Mouse (Mus musculus) lung, embryonic 16.5 days (tissue): ENCODE data around the gene 1700012B07Rik. TPM values are rescaled to one million over a fixed set of nuclear protein-coding genes. Genes with fewer than 3 reads are reported as not detected.

Experiments
- ATAC-seq: fragments of 200-750 bp; cut with Nextera tagmentation; 2 replicates; pipeline ENCODE4 v1.8.0; 2017; ENCODE audit warnings: low read depth, mild to moderate bottlenecking, moderate library complexity
- H3K27ac ChIP-seq: fragments of 300-500 bp; sonication (generic); 2 replicates; pipeline ENCODE4 v1.5.1; 2014; ENCODE audit warnings: mild to moderate bottlenecking, control low read depth, low read length
- H3K27me3 ChIP-seq: fragments of 300-500 bp; sonication (generic); 2 replicates; pipeline ENCODE4 v1.6.1; 2014; ENCODE audit warnings: low read depth, low read length, mixed read lengths; ENCODE audit not compliant: control insufficient read depth, insufficient read depth
- H3K36me3 ChIP-seq: fragments of 300-500 bp; sonication (generic); 2 replicates; pipeline ENCODE4 v1.6.1; 2014; ENCODE audit warnings: low read length; ENCODE audit not compliant: control insufficient read depth, insufficient read depth
- H3K4me1 ChIP-seq: fragments of 300-500 bp; sonication (generic); replicated peaks from 2 replicates; pipeline ENCODE4 v1.6.1; 2014; ENCODE audit warnings: low read length, mixed read lengths; ENCODE audit not compliant: control insufficient read depth, insufficient read depth
- H3K4me2 ChIP-seq: fragments of 300-500 bp; sonication (generic); 2 replicates; pipeline ENCODE4 v1.6.1; 2014; ENCODE audit warnings: low read depth, low read length, control low read depth
- H3K4me3 ChIP-seq: fragments of 300-500 bp; sonication (generic); 2 replicates; pipeline ENCODE4 v1.5.1; 2014; ENCODE audit warnings: mild to moderate bottlenecking, low read length, control low read depth
- H3K9ac ChIP-seq: fragments of 300-500 bp; sonication (generic); 2 replicates; pipeline ENCODE4 v1.6.1; 2014; ENCODE audit warnings: low read length, control low read depth
- H3K9me3 ChIP-seq: fragments of 300-500 bp; sonication (generic); 2 replicates; pipeline ENCODE4 v1.6.1; 2016; ENCODE audit warnings: low read length; ENCODE audit not compliant: control insufficient read depth
- WGBS: fragments of 180-500 bp; shearing (Covaris S2); extraction: QIAGEN DNeasy Blood & Tissue Kit; methylation state at CpG from one replicate; pipeline ENCODE4 v1.1.7; 2014; 5-methylcytosine and 5-hydroxymethylcytosine counted together
- polyA plus RNA-seq: library from polyadenylated mRNA; unstranded; fragments of >200 nt; fragmentation: Nextera tagmentation; extraction: Ambion mirVana; gene quantifications from 2 replicates; pipeline ENCODE4 v1.2.1, GENCODE M21; 2015

Gene 1700012B07Rik
- polyA plus RNA-seq, 1 experiment from 2014 or later, result not detected

DNA sequence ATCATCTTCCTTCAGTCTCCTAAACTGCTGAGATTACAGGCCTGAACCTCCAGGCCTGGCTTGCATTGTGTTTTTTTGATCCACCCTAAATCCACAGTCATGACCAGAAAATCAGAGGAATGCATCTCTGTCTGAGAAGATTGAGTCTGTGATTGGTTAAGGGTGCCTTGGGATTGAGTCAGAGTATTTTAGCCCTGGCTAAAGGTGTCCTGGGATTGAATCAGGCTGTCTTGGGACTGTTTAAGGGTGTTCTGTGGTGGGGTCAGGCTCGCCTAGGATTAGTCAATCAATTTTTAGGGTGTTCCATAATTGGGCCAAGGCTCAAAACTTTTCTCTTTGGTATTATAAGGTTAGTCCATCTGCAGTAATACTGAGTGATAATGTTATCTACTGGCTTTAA lies 10.9 kb downstream of the 1700012B07Rik start:
- H3K9ac ChIP-seq, result no peak overlapping the region
- peak overlapping the region; percentile 53 for H3K27ac ChIP-seq
- H3K4me2 ChIP-seq, result no peak overlapping the region
- no peaks in the 10 kb centered on the region for H3K36me3 ChIP-seq
- H3K4me3 ChIP-seq, result no peak overlapping the region
- H3K9me3 ChIP-seq, result no peaks in the 10 kb centered on the region
- WGBS, result 40% methylated on average over 1 of the region's 1 CpGs
- no peaks in the 10 kb centered on the region for H3K4me1 ChIP-seq
- H3K27me3 ChIP-seq, result no peaks in the 10 kb centered on the region
- peak; percentile 84 for ATAC-seq

- Histone ChIP-seq H3K4me2 (no peak overlapping the region), H3K4me1 (peaks cover 11% of the 10 kb centered on the region; the same call in 1 of the 2 replicates), H3K27ac (no peak overlapping the region), H3K4me3 (no peak overlapping the region), H3K9ac (no peak overlapping the region), H3K36me3 (no peaks in the 10 kb centered on the region), H3K27me3 (no peaks in the 10 kb centered on the region), H3K9me3 (peaks cover 7% of the 10 kb centered on the region)
- ATAC-seq, result no peak
- 23% methylated on average over 2 of the region's 2 CpGs for WGBS
These were observed 16.1 kb downstream of the 1700012B07Rik start for GRCm38 (mm10) chr11:109811721-109812120.

DNA sequence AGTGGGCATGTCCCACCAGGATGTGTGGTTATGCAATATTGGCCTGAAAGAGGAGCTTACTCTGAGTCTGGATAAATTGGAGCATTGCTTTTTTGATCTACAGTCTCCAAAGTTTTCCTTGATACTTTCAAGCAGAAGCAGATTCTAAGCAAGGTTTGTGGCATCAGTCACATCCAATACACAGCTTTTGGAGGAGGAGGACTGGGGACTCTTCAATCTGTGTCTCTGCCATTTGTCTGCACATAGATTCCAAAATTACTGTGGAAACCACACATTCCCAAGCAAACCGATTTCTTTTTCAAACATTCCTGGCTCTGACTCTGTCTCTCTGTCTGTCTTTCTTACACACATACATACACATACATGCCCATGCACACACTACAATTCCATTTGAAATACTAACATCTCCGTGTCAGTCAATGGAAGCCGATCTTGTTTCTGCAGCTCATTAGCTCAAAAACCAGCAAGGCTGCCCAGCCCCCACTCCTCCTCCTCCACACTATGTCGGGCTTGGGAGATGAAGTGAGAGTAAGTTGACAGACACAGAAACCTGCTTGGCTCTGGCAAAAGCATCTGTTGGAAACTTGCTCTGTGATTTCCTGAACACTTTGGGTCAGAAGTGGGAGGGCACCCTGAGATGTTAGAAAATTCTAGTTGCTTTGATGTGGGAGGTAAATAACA lies 18.5 kb downstream of the 1700012B07Rik start:
- ATAC-seq, result peak; percentile 28; the same call in 1 of the 2 replicates
- WGBS, result 27% methylated on average over 4 of the region's 4 CpGs
- no peaks in the 10 kb centered on the region for H3K27me3 ChIP-seq

GRCm38 (mm10) chr11:109801515-109801914 lies 26.3 kb downstream of the 1700012B07Rik start:
- no peaks in the 10 kb centered on the region for H3K4me1 ChIP-seq
- H3K4me2 ChIP-seq, result no peak overlapping the region
- no peak overlapping the region for H3K4me3 ChIP-seq
- ATAC-seq, result no peak
- no peak overlapping the region for H3K9ac ChIP-seq
- WGBS, result 77% methylated on average over 1 of the region's 1 CpGs
- no peaks in the 10 kb centered on the region for H3K36me3 ChIP-seq
- H3K9me3 ChIP-seq, result no peaks in the 10 kb centered on the region
- no peaks in the 10 kb centered on the region for H3K27me3 ChIP-seq
- H3K27ac ChIP-seq, result no peak overlapping the region

More for the DNA sequence above, 18.5 kb downstream of the 1700012B07Rik start:
- Histone ChIP-seq H3K4me1 (peaks cover 11% of the 10 kb centered on the region; the same call in 1 of the 2 replicates), H3K4me2 (no peak overlapping the region), H3K27ac (no peak overlapping the region), H3K9ac (no peak overlapping the region), H3K36me3 (no peaks in the 10 kb centered on the region), H3K9me3 (peaks cover 7% of the 10 kb centered on the region), H3K4me3 (no peak overlapping the region)

GRCm38 (mm10) chr11:109797531-109797930 lies 30.3 kb downstream of the 1700012B07Rik start:
- H3K4me3 ChIP-seq, result no peak overlapping the region
- H3K4me2 ChIP-seq, result no peak overlapping the region
- no peaks in the 10 kb centered on the region for H3K4me1 ChIP-seq
- H3K27ac ChIP-seq, result no peak overlapping the region
- no peaks in the 10 kb centered on the region for H3K27me3 ChIP-seq
- no peak overlapping the region for H3K9ac ChIP-seq
- no peak for ATAC-seq
- H3K9me3 ChIP-seq, result no peaks in the 10 kb centered on the region
- 54% methylated on average over 6 of the region's 6 CpGs for WGBS
- H3K36me3 ChIP-seq, result no peaks in the 10 kb centered on the region

- H3K27me3 ChIP-seq, result no peaks in the 10 kb centered on the region
- WGBS, result 43% methylated on average over 2 of the region's 2 CpGs
These were observed 32.3 kb downstream of the 1700012B07Rik start for GRCm38 (mm10) chr11:109795536-109795935.

GRCm38 (mm10) chr11:109793578-109793977 lies 34.3 kb downstream of the 1700012B07Rik start:
- H3K4me2 ChIP-seq, result no peak overlapping the region
- no peak for ATAC-seq
- H3K9me3 ChIP-seq, result no peaks in the 10 kb centered on the region
- no peaks in the 10 kb centered on the region for H3K27me3 ChIP-seq
- no peaks in the 10 kb centered on the region for H3K36me3 ChIP-seq
- 74% methylated on average over 4 of the region's 4 CpGs for WGBS
- no peak overlapping the region for H3K9ac ChIP-seq
- 0 out of 2 replicates have a peak overlapping the region, but pooled peaks have one; percentile 62 for H3K27ac ChIP-seq
- H3K4me1 ChIP-seq, result peaks cover 2% of the 10 kb centered on the region; the same call in 1 of the 2 replicates
- no peak overlapping the region for H3K4me3 ChIP-seq

More at GRCm38 (mm10) chr11:109795536-109795935, 32.3 kb downstream of the 1700012B07Rik start:
- no peak overlapping the region for H3K4me2 ChIP-seq
- H3K4me3 ChIP-seq, result no peak overlapping the region
- no peaks in the 10 kb centered on the region for H3K36me3 ChIP-seq
- H3K9ac ChIP-seq, result no peak overlapping the region
- H3K4me1 ChIP-seq, result peaks cover 2% of the 10 kb centered on the region; the same call in 1 of the 2 replicates
- H3K9me3 ChIP-seq, result no peaks in the 10 kb centered on the region
- no peak overlapping the region for H3K27ac ChIP-seq
- ATAC-seq, result no peak

- no peak overlapping the region for H3K4me3 ChIP-seq
- H3K36me3 ChIP-seq, result no peaks in the 10 kb centered on the region
- H3K9me3 ChIP-seq, result no peaks in the 10 kb centered on the region
- H3K4me1 ChIP-seq, result peaks cover 2% of the 10 kb centered on the region; the same call in 1 of the 2 replicates
- H3K27ac ChIP-seq, result peak overlapping the region; percentile 56
- 63% methylated on average over 13 of the region's 13 CpGs for WGBS
- H3K9ac ChIP-seq, result no peak overlapping the region
- H3K4me2 ChIP-seq, result no peak overlapping the region
- H3K27me3 ChIP-seq, result no peaks in the 10 kb centered on the region
- ATAC-seq, result peak; percentile 80
These were observed 35.3 kb downstream of the 1700012B07Rik start for GRCm38 (mm10) chr11:109792401-109792997.

DNA sequence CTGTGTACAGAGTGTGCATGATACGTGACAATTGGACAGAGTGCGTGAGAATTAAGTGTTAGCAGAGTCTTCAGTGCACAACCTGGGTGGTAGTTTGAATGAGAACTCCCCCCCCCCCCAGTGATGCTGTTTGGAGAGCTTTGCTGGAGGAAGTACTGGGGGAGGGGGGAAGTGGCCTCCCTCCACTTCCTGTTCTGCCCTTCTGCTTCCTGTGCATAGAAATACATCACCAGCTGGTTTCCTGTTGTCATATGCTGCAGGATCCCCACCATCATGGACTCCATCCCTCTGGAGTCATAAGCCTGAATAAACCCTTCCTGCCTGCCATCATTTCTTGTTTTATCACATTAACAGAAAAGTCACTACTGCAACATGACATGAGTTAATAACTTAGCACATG lies 35.9 kb downstream of the 1700012B07Rik start:
- Histone ChIP-seq H3K4me1 (peaks cover 2% of the 10 kb centered on the region; the same call in 1 of the 2 replicates), H3K9me3 (no peaks in the 10 kb centered on the region), H3K4me2 (no peak overlapping the region), H3K4me3 (no peak overlapping the region), H3K27ac (peak overlapping the region; percentile 56), H3K27me3 (no peaks in the 10 kb centered on the region), H3K36me3 (no peaks in the 10 kb centered on the region), H3K9ac (no peak overlapping the region)
- no peak for ATAC-seq
- 89% methylated on average over 2 of the region's 2 CpGs for WGBS
